Mouse (Mus musculus): Measurements from ENCODE around the gene Fbxl12. TPM values are rescaled to one million over a fixed set of nuclear protein-coding genes. Genes with fewer than 3 reads are reported as not detected.
"Not testable (repeated sequence)": the region's sequence is repeated elsewhere in the genome, so short reads cannot be mapped to it uniquely, and the experiment has no call there.

Gene Fbxl12
- 21.3 and 21.5 TPM in 2 replicates for polyA plus RNA-seq (2015; fragmentation: Nextera tagmentation; extraction: Ambion mirVana)

DNA sequence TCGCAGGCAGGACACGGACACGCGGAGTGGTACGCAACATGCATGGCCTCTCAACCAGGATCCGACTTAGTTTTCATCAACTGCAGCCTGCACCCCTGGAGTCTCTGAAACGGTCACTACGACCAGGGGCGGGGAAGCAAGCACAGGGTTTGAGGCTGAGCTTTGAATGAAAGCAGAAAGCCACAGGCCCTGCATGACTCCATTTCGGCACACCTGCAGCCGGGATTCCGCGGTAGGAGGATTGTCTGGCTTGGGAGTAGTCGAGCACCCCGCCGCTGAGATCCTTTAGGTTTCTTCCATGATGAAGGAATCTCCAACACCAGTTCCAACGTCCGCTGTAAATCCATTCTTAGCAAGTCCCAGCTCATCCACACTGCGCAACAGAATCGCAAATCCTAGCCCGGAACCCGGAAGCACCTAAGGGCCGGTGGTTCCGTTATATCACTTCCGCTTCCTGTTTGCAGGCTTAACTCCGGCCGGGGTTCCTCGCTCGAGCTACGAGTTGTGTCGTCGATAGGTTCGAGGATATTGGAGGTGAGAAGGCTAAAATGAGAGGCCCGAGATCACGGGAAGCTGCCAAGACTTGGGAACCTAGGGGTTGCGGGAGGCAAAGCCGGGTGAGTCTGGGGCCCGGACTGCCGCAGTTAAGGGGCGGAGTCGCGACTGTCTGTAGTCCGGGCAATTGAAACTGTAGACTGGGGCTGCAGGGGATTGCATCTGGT, at the start of gene Fbxl12:
Gene Fbxl12, minus strand, starts transcription at position 408 of the 722 bp plus-strand sequence.
- H3K9ac ChIP-seq, result peak within 1 kb of the TSS; percentile 87
- no peaks in the 10 kb centered on the region for H3K27me3 ChIP-seq
- peaks cover 30% of the 10 kb centered on the region for H3K4me1 ChIP-seq
- no peaks in the 10 kb centered on the region for H3K9me3 ChIP-seq
- under 1% methylated on average over 43 of the region's 43 CpGs for WGBS
- peak within 1 kb of the TSS; percentile 98 for H3K4me2 ChIP-seq (replicated peaks)
- peak within 1 kb of the TSS; percentile 88 for H3K4me3 ChIP-seq
- H3K36me3 ChIP-seq, result peaks cover 32% of the 10 kb centered on the region
- H3K27ac ChIP-seq, result peak within 1 kb of the TSS; percentile 64
- no peak for ATAC-seq (ENCODE audit: low FRiP score, low read depth)

DNA sequence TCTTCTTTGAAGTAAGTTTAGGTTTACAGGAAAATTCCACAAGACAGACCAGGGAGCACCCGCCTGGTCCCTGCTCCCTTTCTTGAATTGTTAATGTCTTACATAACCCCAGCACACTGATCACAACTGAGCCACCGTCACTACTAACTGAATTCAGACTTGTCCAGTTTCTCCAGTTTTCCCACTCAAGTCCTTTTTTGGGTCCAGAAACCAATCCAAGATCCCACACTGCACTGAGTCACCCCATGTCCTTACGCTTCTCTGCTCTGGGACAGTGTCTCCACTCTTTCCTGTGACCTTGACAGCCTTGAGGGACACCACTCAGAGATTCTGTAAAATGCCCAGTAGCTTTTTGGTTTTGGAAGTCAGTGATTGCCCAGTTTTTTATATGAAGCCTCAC, 48.3 kb upstream of the Fbxl12 start:
- Histone ChIP-seq H3K9me3 (no peaks in the 10 kb centered on the region), H3K4me1 (no peaks in the 10 kb centered on the region), H3K27me3 (peaks cover 44% of the 10 kb centered on the region), H3K36me3 (no peaks in the 10 kb centered on the region), H3K27ac (no peak overlapping the region), H3K4me2 (replicated peaks) (no peak overlapping the region), H3K4me3 (no peak overlapping the region), H3K9ac (no peak overlapping the region)
- ATAC-seq (ENCODE audit: low FRiP score, low read depth), result no peak
- 81% methylated on average over 3 of the region's 3 CpGs for WGBS

DNA sequence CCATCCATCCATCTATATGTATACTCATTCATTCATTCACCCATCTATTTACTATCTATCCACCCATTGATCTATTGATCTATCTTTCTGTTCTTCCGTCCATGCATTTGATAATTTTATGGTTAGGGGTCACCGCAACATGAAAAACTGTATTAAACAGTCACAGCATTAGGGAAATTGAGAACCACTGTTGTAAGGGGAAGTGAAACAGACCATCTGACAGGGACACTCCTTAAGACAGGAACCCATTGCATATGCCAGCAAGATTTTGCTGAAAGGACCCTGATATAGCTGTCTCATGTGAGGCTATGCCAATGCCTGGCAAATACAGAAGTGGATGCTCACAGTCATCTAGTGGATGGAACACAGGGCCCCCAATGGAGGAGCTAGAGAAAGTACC, 45.9 kb upstream of the Fbxl12 start:
- not testable (repeated sequence) for H3K4me1 ChIP-seq; H3K36me3 ChIP-seq; H3K27ac ChIP-seq; H3K9ac ChIP-seq; ATAC-seq (ENCODE audit: low FRiP score, low read depth); H3K4me3 ChIP-seq; H3K9me3 ChIP-seq; H3K4me2 ChIP-seq (replicated peaks)
- WGBS, result 92% methylated on average over 2 of the region's 2 CpGs
- H3K27me3 ChIP-seq, result peaks cover 20% of the 10 kb centered on the region

DNA sequence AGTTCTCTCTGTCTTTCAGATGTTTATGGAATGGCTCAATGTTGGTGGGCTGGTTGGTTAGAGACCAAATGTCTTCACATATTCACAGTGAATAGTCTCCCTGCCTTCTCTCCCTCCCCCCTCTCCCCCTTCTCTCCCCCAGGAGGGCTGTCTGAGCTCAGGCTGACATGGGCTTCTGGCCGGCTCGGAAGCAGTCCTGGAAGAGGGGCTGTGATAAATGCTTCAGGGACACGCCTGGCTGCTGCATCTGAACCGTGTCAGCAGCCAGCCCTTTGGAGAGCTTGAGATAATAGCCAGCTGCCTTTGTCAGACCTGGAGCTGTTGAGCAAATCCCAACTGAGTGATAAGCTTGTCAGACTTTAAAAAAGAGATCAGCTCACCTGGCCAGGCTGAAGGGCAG, 45.3 kb upstream of the Fbxl12 start:
- ATAC-seq (ENCODE audit: low FRiP score, low read depth), result no peak
- Histone ChIP-seq H3K27ac (no peak overlapping the region), H3K4me2 (replicated peaks) (no peak overlapping the region), H3K9me3 (no peaks in the 10 kb centered on the region), H3K36me3 (no peaks in the 10 kb centered on the region), H3K4me3 (no peak overlapping the region), H3K27me3 (peaks cover 15% of the 10 kb centered on the region), H3K4me1 (no peaks in the 10 kb centered on the region), H3K9ac (no peak overlapping the region)
- WGBS, result 8% methylated on average over 4 of the region's 4 CpGs

DNA sequence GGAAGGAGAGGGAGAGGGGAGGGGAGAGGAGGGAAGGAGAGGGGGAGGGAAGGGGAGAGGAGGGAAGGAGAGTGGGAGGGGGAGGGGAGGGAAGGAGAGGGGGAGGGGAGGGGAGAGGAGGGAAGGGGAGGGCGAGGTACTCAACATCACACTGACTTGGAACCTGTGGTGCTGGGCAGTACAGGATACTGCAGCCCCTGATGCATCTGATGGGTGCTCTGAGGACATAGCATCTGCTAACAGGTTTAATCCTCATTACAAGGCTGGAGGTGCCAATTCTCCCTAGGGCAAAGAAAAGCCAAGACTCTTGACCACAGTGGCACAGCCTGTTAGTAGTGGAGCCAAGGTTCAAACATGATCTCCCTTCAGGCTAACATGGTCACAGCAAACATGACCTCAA, 44.8 kb upstream of the Fbxl12 start:
- H3K4me3 ChIP-seq, result no peak overlapping the region
- H3K36me3 ChIP-seq, result no peaks in the 10 kb centered on the region
- peaks cover 9% of the 10 kb centered on the region for H3K27me3 ChIP-seq
- no peak overlapping the region for H3K27ac ChIP-seq
- H3K4me1 ChIP-seq, result no peaks in the 10 kb centered on the region
- H3K4me2 ChIP-seq (replicated peaks), result no peak overlapping the region
- WGBS, result 42% methylated on average over 1 of the region's 1 CpGs
- ATAC-seq (ENCODE audit: low FRiP score, low read depth), result no peak
- no peak overlapping the region for H3K9ac ChIP-seq
- no peaks in the 10 kb centered on the region for H3K9me3 ChIP-seq

DNA sequence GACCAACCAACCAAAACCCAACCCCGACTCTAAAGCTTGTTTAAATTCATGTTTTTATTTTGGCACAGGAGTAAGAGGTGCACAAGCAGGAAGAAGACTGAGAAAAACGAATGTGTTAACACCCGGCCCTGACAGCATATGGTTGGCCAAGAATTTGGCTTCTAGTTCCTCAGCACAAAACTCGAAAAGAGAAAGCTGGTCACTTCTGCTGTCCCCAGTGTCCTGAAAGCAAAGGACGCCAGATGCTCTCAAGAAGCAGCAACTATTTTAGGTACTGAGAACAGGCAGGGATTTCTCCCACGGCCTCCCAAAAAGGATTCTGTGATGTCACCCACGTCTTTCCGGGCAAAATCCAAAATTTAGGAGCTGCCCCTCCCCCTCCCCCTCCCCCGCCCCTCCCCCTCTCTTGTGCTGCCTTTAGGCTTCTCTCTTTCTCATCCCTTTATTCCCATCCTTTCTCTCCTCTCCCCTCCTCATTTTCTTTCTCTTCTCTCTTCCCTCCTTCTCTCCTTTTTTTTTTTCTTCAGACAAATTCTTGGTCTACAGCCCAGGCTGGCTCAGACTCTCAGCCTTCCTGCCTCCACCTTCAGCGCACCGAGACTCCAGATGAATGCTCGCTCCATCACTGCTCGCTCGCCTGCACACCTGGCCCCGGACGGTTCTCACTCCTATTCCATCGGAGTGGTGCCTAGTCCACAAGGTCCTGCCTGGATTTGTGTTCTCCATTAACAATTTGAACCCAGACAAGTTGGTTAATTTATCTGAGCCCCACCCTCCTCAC, 40.7 kb upstream of the Fbxl12 start:
- Histone ChIP-seq H3K9me3 (no peaks in the 10 kb centered on the region), H3K27me3 (no peaks in the 10 kb centered on the region), H3K27ac (no peak overlapping the region), H3K36me3 (no peaks in the 10 kb centered on the region), H3K4me1 (no peaks in the 10 kb centered on the region), H3K9ac (no peak overlapping the region), H3K4me2 (replicated peaks) (no peak overlapping the region), H3K4me3 (no peak overlapping the region)
- no peak for ATAC-seq (ENCODE audit: low FRiP score, low read depth)
- WGBS, result 53% methylated on average over 17 of the region's 17 CpGs

- H3K9ac ChIP-seq, result no peak overlapping the region
- 37% methylated on average over 2 of the region's 2 CpGs for WGBS
- H3K4me1 ChIP-seq, result no peaks in the 10 kb centered on the region
- H3K27me3 ChIP-seq, result no peaks in the 10 kb centered on the region
- H3K27ac ChIP-seq, result no peak overlapping the region
- H3K4me3 ChIP-seq, result no peak overlapping the region
- H3K4me2 ChIP-seq (replicated peaks), result no peak overlapping the region
- H3K9me3 ChIP-seq, result no peaks in the 10 kb centered on the region
- ATAC-seq (ENCODE audit: low FRiP score, low read depth), result no peak
- H3K36me3 ChIP-seq, result no peaks in the 10 kb centered on the region
Observed at GRCm38 (mm10) chr9:20682389-20682722, 37.8 kb upstream of the Fbxl12 start.

DNA sequence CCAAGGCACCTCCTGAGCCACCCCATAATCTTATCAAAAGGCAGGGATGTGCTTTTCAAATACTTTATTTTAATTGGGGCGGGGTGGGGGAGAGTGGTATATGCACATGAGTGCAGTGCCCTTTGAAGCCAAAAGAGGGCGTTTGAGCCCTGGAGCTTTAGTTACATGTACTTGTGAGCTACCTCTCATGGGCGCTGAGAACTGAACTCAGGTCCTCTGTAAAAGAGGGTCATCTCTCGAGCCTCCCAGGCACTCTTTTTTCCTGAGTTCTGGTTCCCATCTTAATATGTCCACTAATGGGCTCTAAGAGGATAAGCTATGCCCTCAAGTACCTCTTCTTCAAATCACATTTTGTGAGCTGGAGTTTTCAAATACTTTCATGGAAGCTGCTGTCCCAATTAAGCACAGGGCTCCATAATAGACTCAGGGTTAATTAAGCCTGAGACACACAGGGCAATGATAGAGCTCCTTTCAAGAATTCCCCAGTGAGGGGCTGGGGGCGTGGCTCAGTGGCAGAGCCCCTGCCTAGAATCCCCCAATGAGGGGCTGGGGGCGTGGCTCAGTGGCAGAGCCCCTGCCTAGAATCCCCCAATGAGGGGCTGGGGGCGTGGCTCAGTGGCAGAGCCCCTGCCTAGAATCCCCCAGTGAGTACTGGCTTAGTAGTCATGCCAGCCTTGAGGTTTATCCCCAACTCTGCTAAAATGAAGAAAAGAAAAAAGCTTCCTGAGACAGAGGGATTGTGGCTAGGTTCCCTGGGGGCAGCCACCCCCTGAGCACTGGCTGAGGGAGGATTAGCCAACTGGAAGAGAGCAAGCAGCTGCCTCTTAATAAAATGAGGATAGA, 37.2 kb upstream of the Fbxl12 start:
- H3K9ac ChIP-seq, result no peak overlapping the region
- ATAC-seq (ENCODE audit: low FRiP score, low read depth), result no peak
- H3K36me3 ChIP-seq, result no peaks in the 10 kb centered on the region
- WGBS, result 43% methylated on average over 7 of the region's 7 CpGs
- H3K27ac ChIP-seq, result no peak overlapping the region
- H3K4me1 ChIP-seq, result no peaks in the 10 kb centered on the region
- no peaks in the 10 kb centered on the region for H3K27me3 ChIP-seq
- H3K4me2 ChIP-seq (replicated peaks), result no peak overlapping the region
- no peaks in the 10 kb centered on the region for H3K9me3 ChIP-seq
- no peak overlapping the region for H3K4me3 ChIP-seq

GRCm38 (mm10) chr9:20680378-20680958, 35.9 kb upstream of the Fbxl12 start:
- ATAC-seq (ENCODE audit: low FRiP score, low read depth), result no peak
- Histone ChIP-seq H3K27ac (no peak overlapping the region), H3K4me3 (no peak overlapping the region), H3K27me3 (no peaks in the 10 kb centered on the region), H3K9ac (no peak overlapping the region), H3K4me1 (no peaks in the 10 kb centered on the region), H3K4me2 (replicated peaks) (no peak overlapping the region), H3K9me3 (no peaks in the 10 kb centered on the region), H3K36me3 (no peaks in the 10 kb centered on the region)
- WGBS, result 77% methylated on average over 9 of the region's 9 CpGs

DNA sequence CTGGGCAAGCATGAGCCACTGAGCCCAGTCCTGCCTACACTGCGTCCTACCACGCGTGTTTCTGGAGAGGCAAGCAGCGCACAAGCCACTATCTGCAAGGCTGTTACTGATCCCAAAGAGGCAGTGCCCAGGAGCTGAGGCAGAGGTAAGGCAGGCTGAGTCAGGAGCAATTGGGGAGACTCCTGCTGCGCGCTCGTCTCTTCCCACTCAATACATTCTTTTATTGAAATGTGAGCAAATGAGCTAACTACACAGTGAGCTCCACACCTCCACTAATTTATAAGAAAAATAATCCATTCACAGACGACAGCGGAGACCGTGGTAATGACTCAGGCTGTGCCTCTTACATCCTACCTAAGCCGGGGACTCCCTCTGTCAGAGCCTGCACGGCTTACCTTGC, 33.3 kb upstream of the Fbxl12 start:
- ATAC-seq (ENCODE audit: low FRiP score, low read depth), result no peak
- H3K9ac ChIP-seq, result no peak overlapping the region
- H3K27me3 ChIP-seq, result no peaks in the 10 kb centered on the region
- H3K9me3 ChIP-seq, result no peaks in the 10 kb centered on the region
- no peak overlapping the region for H3K27ac ChIP-seq
- 92% methylated on average over 12 of the region's 12 CpGs for WGBS
- no peak overlapping the region for H3K4me2 ChIP-seq (replicated peaks)
- H3K4me3 ChIP-seq, result no peak overlapping the region
- H3K36me3 ChIP-seq, result no peaks in the 10 kb centered on the region
- H3K4me1 ChIP-seq, result no peaks in the 10 kb centered on the region

DNA sequence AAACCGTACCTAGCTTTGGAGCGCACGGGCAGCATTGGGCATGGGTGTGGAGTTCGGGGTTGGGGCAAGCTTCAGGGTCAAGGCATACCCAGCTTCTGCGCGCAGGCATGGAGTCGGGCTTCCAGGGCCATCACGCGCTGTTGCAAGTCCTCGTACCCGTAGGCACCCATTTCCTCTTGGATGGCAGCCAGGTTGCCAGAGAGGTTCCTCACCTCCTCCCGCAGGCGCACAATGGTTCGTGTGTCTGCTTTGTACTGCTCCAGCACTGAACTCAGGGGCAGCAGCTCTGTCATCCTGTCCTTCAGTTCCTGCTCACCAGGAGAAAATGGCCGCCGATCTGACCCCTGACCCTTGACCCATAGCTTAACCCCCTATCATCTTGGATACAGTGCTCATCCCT, 27.5 kb upstream of the Fbxl12 start:
- Histone ChIP-seq H3K9ac (no peak overlapping the region), H3K36me3 (no peaks in the 10 kb centered on the region), H3K9me3 (no peaks in the 10 kb centered on the region), H3K27me3 (no peaks in the 10 kb centered on the region), H3K4me1 (no peaks in the 10 kb centered on the region), H3K4me2 (replicated peaks) (no peak overlapping the region), H3K27ac (no peak overlapping the region), H3K4me3 (no peak overlapping the region)
- 79% methylated on average over 16 of the region's 16 CpGs for WGBS
- no peak for ATAC-seq (ENCODE audit: low FRiP score, low read depth)

GRCm38 (mm10) chr9:20668065-20668464, 23.5 kb upstream of the Fbxl12 start:
- Histone ChIP-seq H3K4me1 (peaks cover 15% of the 10 kb centered on the region), H3K4me3 (no peak overlapping the region), H3K9ac (no peak overlapping the region), H3K36me3 (peaks cover 21% of the 10 kb centered on the region), H3K9me3 (no peaks in the 10 kb centered on the region), H3K4me2 (replicated peaks) (no peak overlapping the region), H3K27me3 (no peaks in the 10 kb centered on the region), H3K27ac (no peak overlapping the region)
- 95% methylated on average over 22 of the region's 22 CpGs for WGBS
- no peak for ATAC-seq (ENCODE audit: low FRiP score, low read depth)

Measured in limb, embryonic 13.5 days (tissue).